Mouse (Mus musculus): ENCODE data around the gene Dnttip2.
"Not testable (repeated sequence)": the region's sequence is repeated elsewhere in the genome, so short reads cannot be mapped to it uniquely, and the experiment has no call there.

Gene Dnttip2

GRCm38 (mm10) chr3:122274241-122275024 is at the start of gene Dnttip2:
Gene Dnttip2 (plus strand): TSS chr3:122274388.
- peak; percentile 93 to 97 for DNase-seq

GRCm38 (mm10) chr3:122226972-122227371 is 47.2 kb upstream of the Dnttip2 start:
- DNase-seq: not testable (repeated sequence)

- no peak for DNase-seq
These were observed 38.4 kb upstream of the Dnttip2 start for GRCm38 (mm10) chr3:122235772-122236171.

- DNase-seq: peak in 1 of 2 experiments; percentile 24
These were observed 31.3 kb upstream of the Dnttip2 start for GRCm38 (mm10) chr3:122242876-122243275.

- DNase-seq: no peak
These were observed 30.6 kb upstream of the Dnttip2 start for GRCm38 (mm10) chr3:122243416-122244167.

- no peak for DNase-seq
These were observed 29.4 kb upstream of the Dnttip2 start for GRCm38 (mm10) chr3:122244759-122245158.

GRCm38 (mm10) chr3:122245215-122245877 is 28.8 kb upstream of the Dnttip2 start, which contains the start of gene Gclm:
Gene Gclm (plus strand): TSS chr3:122245557.
- DNase-seq: peak; percentile 92 to 97

- peak; percentile 58 to 81 for DNase-seq
These were observed 28.3 kb upstream of the Dnttip2 start for GRCm38 (mm10) chr3:122245878-122246332.

GRCm38 (mm10) chr3:122246406-122246805 is 27.8 kb upstream of the Dnttip2 start:
- no peak for DNase-seq

GRCm38 (mm10) chr3:122246986-122247767 is 27.0 kb upstream of the Dnttip2 start:
- peak; percentile 51 to 64 for DNase-seq

- no peak for DNase-seq
These were observed 26.5 kb upstream of the Dnttip2 start for GRCm38 (mm10) chr3:122247768-122248100.

GRCm38 (mm10) chr3:122252466-122253253 is 21.5 kb upstream of the Dnttip2 start:
- peak in 1 of 2 experiments; percentile 18 for DNase-seq

- DNase-seq: not testable (repeated sequence)
These were observed 20.1 kb upstream of the Dnttip2 start for GRCm38 (mm10) chr3:122254050-122254449.

- no peak for DNase-seq
These were observed 4.2 kb upstream of the Dnttip2 start for GRCm38 (mm10) chr3:122269986-122270385.

- DNase-seq: not testable (repeated sequence)
These were observed 1.6 kb upstream of the Dnttip2 start for GRCm38 (mm10) chr3:122272565-122272964.

- no peak for DNase-seq
These were observed 564 bp upstream of the Dnttip2 start for GRCm38 (mm10) chr3:122273407-122274240.

GRCm38 (mm10) chr3:122275111-122275510 is 923 bp downstream of the Dnttip2 start:
- DNase-seq: no peak

- DNase-seq: no peak
These were observed 13.0 kb downstream of the Dnttip2 start for GRCm38 (mm10) chr3:122287195-122287594.

GRCm38 (mm10) chr3:122288613-122289195 is 14.5 kb downstream of the Dnttip2 start:
- DNase-seq: no peak

- not testable (repeated sequence) for DNase-seq
These were observed 15.2 kb downstream of the Dnttip2 start for GRCm38 (mm10) chr3:122289344-122289743.
